Mouse (Mus musculus) spleen, postnatal 14 days (tissue): ENCODE data around the gene Mok.
A peak's percentile ranks its signal among the peaks of the same experiment; 100 is the strongest.

Experiments used
- DNase-seq, 2 experiments: peaks; one replicate each; pipeline ENCODE4 v3.0.0; 2021 to 2022; ENCODE audit warnings: low spot score in 2 of 2

The Mok gene

DNA sequence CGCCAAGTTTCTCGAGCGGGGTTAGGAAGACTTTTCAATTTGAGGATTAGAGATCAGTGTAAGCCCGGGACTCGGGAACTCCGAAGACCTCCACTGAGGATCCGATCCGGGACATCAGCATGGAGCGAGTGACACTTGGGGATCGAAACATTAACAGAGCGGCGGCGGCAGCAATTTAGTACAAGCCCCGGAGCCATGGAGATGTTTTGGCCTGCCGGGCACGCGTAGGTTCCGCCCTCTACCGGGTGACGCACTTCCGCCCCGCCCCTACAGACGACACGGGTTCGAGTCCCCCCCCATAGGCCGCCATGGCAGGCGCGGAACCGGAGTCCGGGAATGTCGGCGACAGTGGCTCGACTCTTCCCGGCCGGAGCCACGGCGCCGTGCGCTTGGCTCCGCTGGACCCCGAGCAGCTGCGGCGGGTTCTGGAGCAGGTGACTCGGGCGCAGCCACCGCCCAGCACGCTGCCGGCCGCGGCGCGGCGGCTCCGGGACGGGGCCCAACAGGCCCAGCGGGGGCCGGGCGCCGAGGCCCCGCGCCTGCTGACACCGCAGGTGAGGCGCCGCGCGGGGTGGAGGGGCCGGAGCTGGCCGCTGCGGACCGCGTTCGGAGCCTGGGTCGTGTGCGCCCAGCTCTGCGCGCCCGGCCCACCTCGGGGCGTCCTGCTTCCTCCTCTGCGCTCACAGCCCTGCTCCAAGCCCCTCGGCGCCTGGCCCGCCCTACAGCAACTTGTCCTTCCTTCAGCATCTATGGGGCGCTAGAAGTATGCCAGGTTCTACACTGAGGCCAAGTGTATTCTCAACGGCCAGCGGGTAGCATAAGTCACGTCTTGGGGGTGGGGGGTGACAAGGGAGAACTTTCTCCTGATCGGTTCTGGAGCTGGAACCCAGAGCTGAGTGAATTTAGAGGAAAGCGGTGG is 9.5 kb upstream of the Mok start, which contains the start of gene Zfp839:
Gene Zfp839 (plus strand): TSS at position 244 of the 919 bp plus-strand sequence.
- peak; percentile 55 to 75 for DNase-seq

GRCm38 (mm10) chr12:110846191-110846765 is 5.5 kb upstream of the Mok start:
- no peak for DNase-seq

GRCm38 (mm10) chr12:110845131-110845880 is 4.6 kb upstream of the Mok start:
- peak; percentile 75 to 77 for DNase-seq

- DNase-seq: no peak
Observed at GRCm38 (mm10) chr12:110844227-110845130, 3.7 kb upstream of the Mok start.

DNA sequence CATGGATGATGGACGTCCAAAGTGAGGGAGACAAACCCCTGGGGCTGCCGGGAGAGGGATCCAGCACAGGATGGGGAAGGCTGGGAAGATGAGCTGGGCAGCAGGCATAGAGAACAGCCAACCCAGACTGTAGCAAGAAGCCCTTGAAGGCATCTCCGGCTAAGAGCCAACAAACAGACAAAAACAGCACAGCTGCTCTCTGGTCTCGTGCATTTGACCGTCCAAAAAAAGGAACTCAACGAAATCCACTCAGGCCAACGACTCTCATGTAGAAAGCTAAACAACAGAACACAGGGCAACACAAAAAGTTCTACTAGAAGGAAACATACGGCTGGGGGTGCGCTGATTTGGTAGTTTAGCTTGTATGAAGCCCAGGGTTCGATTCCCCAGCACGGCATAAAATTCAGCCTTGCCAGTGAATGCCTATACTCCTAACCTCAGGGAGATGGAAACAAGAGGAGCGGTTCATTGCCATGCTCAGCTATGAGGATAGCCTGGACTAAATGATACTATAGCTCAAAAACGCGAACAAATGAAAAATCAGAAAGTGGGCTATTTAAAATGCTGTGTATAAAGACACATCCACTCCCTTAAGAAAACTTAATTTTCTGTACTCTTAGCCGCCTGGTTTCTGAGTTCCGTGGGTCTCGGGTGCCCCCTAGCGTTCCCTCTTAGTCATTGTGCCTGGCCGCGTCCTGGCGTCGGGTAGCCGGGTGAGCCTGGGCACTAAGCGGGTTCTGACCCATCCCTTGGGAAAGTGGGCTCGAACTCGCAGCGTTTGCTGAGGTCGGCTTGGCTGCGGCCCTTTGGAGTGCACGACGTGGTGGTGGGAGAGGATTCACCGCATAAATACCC is 2.7 kb upstream of the Mok start:
- DNase-seq: peak; percentile 76 to 84

- no peak for DNase-seq
Observed at GRCm38 (mm10) chr12:110841731-110842493, 1.2 kb upstream of the Mok start.

DNA sequence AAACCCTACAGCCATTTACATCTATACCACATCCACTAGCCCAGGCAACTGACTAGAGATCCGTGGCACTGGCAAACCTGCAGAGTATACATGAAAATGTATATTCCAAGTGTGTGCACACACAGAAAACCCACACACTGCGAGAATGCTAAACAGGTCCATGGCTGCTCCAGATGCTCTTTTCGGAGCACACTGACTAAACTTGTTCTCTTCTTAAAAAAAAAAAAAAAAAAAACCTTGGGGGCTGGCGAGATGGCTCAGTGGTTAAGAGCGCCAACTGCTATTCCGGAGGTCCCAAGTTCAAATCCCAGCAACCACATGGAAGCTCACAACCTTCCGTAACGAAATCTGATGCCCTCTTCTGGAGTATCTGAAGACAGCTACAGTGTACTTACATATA is 2.9 kb downstream of the Mok start:
- no peak for DNase-seq

- no peak for DNase-seq
Observed at GRCm38 (mm10) chr12:110837192-110837841, 3.4 kb downstream of the Mok start.

DNA sequence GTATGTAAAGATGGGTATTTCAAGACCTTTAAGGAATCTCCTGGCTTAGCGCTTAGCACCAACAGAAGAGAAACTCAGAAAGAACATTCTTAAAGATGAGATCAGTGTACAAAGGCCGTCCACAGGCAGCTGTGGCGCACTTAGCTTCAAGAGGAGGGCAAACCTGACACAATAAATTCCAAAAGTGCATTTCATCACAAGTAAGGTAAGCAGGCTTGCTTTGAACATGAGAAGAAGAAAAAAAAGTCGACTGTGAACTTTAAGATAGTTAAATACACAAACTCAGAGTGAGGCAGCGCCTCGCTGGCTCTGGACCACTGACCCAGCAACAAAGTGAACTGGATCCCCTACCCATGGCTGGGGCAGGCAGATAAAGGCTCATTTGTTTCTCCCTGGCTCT is 4.0 kb downstream of the Mok start:
- DNase-seq: no peak

DNA sequence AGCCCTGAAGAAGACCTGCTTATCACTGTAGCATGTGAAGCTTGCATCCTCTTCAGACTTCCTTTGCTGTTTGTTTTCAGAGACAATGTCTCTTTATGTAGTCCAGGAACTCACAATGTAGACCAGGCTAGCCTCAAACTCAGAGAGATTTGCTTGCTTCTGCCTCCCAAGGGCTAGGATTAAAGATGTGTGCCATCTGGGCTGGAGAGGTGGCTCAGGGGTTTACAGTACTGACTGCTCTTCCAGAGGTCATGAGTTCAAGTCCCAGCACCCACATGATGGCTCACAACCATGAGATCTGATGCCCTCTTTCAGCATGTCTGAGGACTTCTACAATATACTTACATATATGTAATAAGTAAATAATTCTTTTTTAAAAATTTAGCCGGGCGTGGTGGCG is 5.6 kb downstream of the Mok start:
- DNase-seq: no peak

DNA sequence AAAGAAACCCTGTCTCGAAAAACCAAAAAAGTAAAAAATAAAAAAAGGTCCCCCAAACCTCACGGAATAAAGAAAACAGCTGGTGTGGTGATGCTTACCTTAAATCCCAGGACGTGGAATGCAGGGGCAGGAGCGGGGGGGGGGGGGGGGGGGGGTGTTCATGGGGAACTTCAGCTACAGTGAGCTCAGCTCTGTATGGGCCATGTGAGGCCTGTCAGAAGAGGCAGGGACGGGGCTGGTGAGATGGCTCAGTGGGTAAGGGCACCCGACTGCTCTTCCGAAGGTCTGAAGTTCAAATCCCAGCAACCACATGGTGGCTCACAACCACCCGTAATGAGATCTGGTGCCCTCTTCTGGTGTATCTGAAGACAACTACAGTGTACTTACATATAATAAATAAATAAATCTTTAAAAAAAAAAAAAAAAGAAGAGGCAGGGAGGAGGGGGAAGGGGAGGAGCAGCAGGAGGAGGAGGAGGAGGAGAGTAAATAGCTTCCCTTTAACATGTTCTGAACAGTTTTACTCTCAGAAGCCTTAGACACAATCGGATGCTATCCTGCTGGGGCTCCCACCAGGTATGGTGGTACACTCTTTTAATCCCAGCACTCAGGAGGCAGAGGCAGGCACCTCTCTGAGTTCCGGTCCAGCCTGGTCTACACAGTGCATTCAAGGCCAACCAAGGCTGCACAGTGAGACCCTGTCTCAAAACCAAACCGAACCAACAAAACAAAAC is 10.3 kb downstream of the Mok start:
- DNase-seq: no peak

DNA sequence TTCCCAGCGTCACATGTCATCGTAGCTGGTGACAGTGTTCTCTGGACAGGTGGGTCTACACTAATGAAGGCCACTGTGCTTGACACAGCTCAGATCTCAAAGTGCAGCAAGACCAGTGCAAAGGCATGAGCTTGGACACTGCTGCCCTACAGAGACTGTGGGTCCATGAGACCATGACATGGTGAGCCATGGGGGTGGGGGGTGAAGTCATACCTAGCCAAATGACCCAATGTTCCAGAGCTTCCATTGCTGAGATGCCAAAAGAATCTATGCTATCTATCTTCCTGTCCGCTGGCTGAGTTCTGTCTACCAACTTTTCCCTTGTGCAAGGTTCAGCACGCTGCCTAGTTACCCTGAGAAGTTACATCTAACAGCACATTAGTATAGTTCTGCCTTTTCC is 11.8 kb downstream of the Mok start:
- no peak for DNase-seq

DNA sequence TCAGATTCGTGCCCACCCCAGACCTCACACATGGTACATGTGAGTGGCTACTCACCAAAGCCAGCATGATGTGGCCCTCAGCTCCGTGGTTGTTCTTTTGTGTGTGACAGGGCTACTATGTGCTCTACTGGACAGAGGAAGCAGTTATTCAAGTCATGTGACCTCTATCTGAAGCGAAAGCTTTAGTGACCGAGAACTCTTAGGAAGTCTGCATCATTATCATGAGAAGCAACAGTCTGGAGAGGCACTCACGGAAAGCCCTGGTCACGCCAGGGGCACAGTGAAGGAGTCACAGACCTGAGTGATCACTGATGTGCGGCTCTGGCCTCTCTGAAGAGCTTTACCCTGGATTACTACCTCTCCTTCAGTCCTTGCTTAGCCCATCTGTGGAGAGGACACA is 18.4 kb downstream of the Mok start:
- DNase-seq: no peak

- no peak for DNase-seq
Observed at GRCm38 (mm10) chr12:110821787-110822186, 19.0 kb downstream of the Mok start.

GRCm38 (mm10) chr12:110819367-110819766 is 21.4 kb downstream of the Mok start:
- no peak for DNase-seq

DNA sequence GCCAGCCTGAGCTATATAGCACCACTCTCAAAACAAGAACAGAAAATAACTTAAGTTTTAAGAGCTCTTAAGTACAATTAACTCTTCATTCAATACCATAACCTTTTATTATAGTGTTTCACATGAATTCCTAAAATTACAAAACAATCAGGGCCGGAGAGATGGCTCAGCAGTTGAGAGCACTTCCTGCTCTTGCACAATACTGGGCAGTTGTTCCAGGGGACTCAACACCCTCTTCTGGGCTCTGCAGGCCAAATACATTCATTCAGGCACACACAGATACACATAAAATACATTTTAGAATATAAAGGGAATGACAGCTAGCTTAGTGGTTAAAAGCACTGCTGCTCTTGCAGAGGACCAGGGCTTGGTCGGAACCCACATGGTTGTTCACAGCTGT is 23.9 kb downstream of the Mok start:
- no peak for DNase-seq

DNA sequence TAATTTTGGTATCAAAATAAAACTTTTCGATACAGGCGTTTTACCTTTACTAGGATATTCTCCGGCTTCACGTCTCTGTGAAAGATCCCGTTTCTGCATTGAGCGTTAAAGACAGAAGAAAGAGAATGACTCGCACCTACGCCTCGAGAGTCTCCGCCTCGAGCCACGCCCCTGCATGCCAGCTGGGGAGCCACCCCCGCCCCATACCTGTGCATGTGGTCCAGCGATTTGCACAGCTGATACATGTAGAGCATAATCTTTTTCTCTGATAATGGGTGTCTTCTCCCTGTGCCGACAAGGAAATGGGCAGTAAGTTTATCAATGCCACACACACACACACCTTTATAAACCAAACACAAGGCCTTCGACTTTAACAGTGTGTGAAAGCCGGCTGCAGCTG is 25.8 kb downstream of the Mok start:
- no peak for DNase-seq

GRCm38 (mm10) chr12:110813624-110814023 is 27.1 kb downstream of the Mok start:
- no peak for DNase-seq
